Mouse (Mus musculus) ES-E14 (cell line): ENCODE results near the gene Car7. TPM values are rescaled to one million over a fixed set of nuclear protein-coding genes. Genes with fewer than 3 reads are reported as not detected.
A peak's percentile ranks its signal among the peaks of the same experiment; 100 is the strongest.

ENCODE experiments used
- DNase-seq: peaks from one replicate; pipeline ENCODE4 v3.0.0-alpha.2; 2013; ENCODE audit warnings: low read depth, low spot score
- H3K27ac ChIP-seq: 2 replicates; pipeline ENCODE4 v1.5.1; 2012; ENCODE audit warnings: low read depth, mild to moderate bottlenecking, low read length, moderate library complexity, mixed read lengths; ENCODE audit not compliant: poor library complexity, insufficient read depth, severe bottlenecking
- H3K36me3 ChIP-seq: 2 replicates; pipeline ENCODE4 v1.6.1; 2012; ENCODE audit warnings: mild to moderate bottlenecking, low read length, moderate library complexity, mixed read lengths; ENCODE audit not compliant: control insufficient read depth, poor library complexity, insufficient read depth, severe bottlenecking
- H3K4me1 ChIP-seq, 2 experiments: fragments of 150-350 bp in 1 of 2; sonication (generic) in 1 of 2; 2 replicates each; pipeline ENCODE4 v1.6.1; 2012; ENCODE audit warnings: low read length in 2 of 2, mild to moderate bottlenecking in 1 of 2, mixed read lengths in 1 of 2; ENCODE audit not compliant: control insufficient read depth in 2 of 2, insufficient read depth in 2 of 2, poor library complexity in 1 of 2
- H3K4me3 ChIP-seq, 2 experiments: fragments of 150-350 bp in 1 of 2; sonication (generic) in 1 of 2; 2 replicates each; pipeline ENCODE4 v1.5.1; 2012; ENCODE audit warnings: low read length in 2 of 2, low read depth in 1 of 2, mild to moderate bottlenecking in 1 of 2, mixed read lengths in 1 of 2; ENCODE audit not compliant: insufficient read depth in 1 of 2, poor library complexity in 1 of 2, severe bottlenecking in 1 of 2
- H3K9ac ChIP-seq: 2 replicates; pipeline ENCODE4 v1.6.1; 2012; ENCODE audit warnings: low read depth, mild to moderate bottlenecking, low read length, mixed read lengths; ENCODE audit not compliant: poor library complexity, insufficient read depth, severe bottlenecking
- H3K9me3 ChIP-seq: fragments of 150-350 bp; sonication (generic); 2 replicates; pipeline ENCODE4 v1.6.1; 2012; ENCODE audit warnings: low read depth, mild to moderate bottlenecking, low read length; ENCODE audit not compliant: control insufficient read depth, insufficient read depth
- CHD2 ChIP-seq: IDR thresholded peaks from 2 replicates; pipeline ENCODE4 v1.6.1; 2014; ENCODE audit warnings: mild to moderate bottlenecking, low read depth, low read length, inconsistent platforms
- HCFC1 ChIP-seq: IDR thresholded peaks from 2 replicates; pipeline ENCODE4 v1.6.1; 2012; ENCODE audit warnings: low read length, inconsistent platforms, borderline replicate concordance; ENCODE audit not compliant: insufficient read depth
- MAFK ChIP-seq: IDR thresholded peaks from 2 replicates; pipeline ENCODE4 v1.6.1; 2014; ENCODE audit warnings: mild to moderate bottlenecking, low read depth, low read length, inconsistent platforms; ENCODE audit not compliant: insufficient read depth
- ZC3H11A ChIP-seq: IDR thresholded peaks from 2 replicates; pipeline ENCODE4 v1.6.1; 2012; ENCODE audit warnings: low read depth, mild to moderate bottlenecking, inconsistent platforms, low read length, borderline replicate concordance
- ZNF384 ChIP-seq: IDR thresholded peaks from 2 replicates; pipeline ENCODE4 v1.6.1; 2012; ENCODE audit warnings: low read depth, low read length, inconsistent platforms
- in situ Hi-C, 2 experiments: fragments of 600-800 bp; cut with MboI; formaldehyde crosslinking; loops; one replicate each; pipeline ENCODE4 v1.15.1; 2025; ENCODE audit warnings: low sequenced_read_pairs in 2 of 2, inconsistent platforms in 1 of 2; ENCODE audit not compliant: unreplicated experiment in 2 of 2
- total RNA-seq: library from RNA; depleted of rRNA; stranded (reverse); fragments of 300-350 nt; gene quantifications from 2 replicates; pipeline ENCODE4 v1.2.3, GENCODE M21; 2012

Car7 gene
- total RNA-seq, 1 experiment = 1.1 TPM

DNA sequence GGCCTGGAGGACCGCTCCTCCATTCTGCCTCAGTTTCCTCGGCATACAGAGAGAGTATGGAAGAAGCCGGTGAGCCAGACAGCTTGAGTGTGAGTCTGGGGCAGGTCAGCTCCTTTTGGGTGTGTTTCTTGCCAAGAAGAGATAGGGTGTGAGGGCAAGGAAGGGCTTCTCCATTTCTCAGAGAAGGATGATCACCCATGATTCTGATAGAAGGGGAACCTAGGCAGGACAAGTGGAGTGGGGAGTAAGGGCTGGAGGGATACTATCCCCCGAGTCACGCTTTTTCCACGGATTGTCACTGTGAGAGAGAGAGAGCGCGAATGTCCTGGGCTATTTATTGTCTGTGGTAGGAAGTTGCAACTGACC, 7.0 kb downstream of the Car7 start:
- no peaks in the 10 kb centered on the region for H3K4me1 ChIP-seq
- no peak overlapping the region for H3K9ac ChIP-seq
- in situ Hi-C loops = no loop called here
- no peaks in the 10 kb centered on the region for H3K9me3 ChIP-seq
- peak overlapping the region; percentile 73 to 80 for H3K4me3 ChIP-seq
- H3K36me3 ChIP-seq = no peaks in the 10 kb centered on the region
- no peak for DNase-seq
- TF ChIP-seq HCFC1 (no peak), ZC3H11A (no peak), CHD2 (no peak), ZNF384 (no peak), MAFK (no peak)
- H3K27ac ChIP-seq = no peak overlapping the region

DNA sequence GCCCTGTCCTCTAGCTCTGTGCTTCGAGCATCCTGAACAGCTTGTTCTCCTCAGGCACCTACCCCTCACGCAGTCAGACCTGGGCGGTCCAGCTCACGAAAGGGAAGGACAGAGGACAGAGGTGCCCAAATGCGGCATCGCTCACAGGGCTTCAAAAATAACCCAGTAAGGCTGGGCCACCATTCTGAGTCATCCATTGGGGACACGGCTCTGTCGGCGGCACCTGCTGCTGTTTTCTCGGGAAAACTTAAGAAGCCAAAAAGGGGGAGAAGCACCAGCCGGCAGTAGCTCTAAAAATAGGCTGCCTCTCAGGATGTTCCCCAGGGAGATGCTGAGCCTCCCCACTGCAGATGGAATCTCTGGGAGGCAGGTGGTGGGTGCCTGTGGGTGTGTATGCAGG, 7.7 kb downstream of the Car7 start:
- TF ChIP-seq ZNF384 = no peak
- no peak for TF ChIP-seq MAFK
- TF ChIP-seq ZC3H11A = no peak
- no peak for TF ChIP-seq CHD2
- TF ChIP-seq HCFC1 = no peak
- no peaks in the 10 kb centered on the region for H3K36me3 ChIP-seq
- no peak overlapping the region for H3K27ac ChIP-seq
- H3K9ac ChIP-seq = no peak overlapping the region
- no peak overlapping the region for H3K4me3 ChIP-seq
- DNase-seq = no peak
- in situ Hi-C loops = no loop called here
- H3K4me1 ChIP-seq = no peaks in the 10 kb centered on the region
- H3K9me3 ChIP-seq = no peaks in the 10 kb centered on the region

DNA sequence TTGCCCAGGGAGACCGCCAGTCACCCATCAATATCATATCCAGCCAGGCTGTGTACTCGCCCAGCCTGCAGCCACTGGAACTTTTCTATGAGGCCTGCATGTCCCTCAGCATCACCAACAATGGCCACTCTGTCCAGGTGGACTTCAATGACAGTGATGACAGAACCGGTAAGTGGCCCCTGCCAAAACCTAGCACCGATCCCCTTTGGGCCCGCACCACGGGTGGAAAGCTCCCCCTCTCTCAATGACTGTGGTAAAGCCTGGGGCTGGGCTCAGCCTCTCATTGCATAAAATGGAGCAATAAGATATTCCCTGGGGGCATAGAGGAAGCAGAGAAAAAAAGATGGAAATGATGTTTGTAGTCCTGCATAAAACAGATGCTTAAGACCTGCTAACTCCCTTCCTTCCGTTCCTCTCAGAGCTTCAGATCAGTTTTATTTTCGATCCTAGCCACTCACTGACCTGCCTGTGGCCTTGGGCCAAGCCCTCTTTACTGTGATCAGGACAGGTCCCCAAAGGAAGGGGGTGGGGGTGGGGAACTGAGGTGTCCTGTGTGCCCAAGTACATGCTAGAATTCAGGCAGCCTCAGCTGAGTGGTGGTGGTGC, 9.1 kb downstream of the Car7 start:
- H3K9me3 ChIP-seq = no peaks in the 10 kb centered on the region
- no peak overlapping the region for H3K27ac ChIP-seq
- in situ Hi-C loops = no loop called here
- TF ChIP-seq HCFC1 (no peak), CHD2 (no peak), ZNF384 (no peak), ZC3H11A (no peak), MAFK (no peak)
- no peak overlapping the region for H3K4me3 ChIP-seq
- DNase-seq = no peak
- no peaks in the 10 kb centered on the region for H3K4me1 ChIP-seq
- H3K9ac ChIP-seq = no peak overlapping the region
- no peaks in the 10 kb centered on the region for H3K36me3 ChIP-seq

DNA sequence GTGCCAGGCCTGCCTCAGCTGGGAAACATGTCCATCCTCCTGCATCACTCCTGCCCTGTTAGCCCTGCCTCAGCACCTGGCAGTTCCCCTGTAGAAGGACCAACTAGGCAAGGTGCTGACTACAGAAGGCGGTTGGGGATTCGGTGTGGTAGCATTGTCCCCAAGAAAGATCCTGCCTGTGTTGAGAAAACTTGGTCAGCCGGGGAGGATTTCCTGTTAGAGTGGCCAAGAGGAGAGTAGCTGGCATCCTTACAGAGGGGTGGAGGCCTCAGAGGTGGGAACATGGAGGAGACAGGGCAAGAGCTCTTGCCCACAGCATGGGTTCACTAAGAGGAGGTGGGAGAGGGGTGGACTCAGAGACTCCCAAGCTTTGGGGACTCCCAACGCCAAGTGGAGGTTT, 20.7 kb downstream of the Car7 start:
- Histone ChIP-seq H3K4me3 (no peak overlapping the region), H3K9me3 (no peaks in the 10 kb centered on the region), H3K27ac (no peak overlapping the region), H3K9ac (no peak overlapping the region), H3K4me1 (no peaks in the 10 kb centered on the region), H3K36me3 (no peaks in the 10 kb centered on the region)
- in situ Hi-C loops = no loop called here
- DNase-seq = no peak
- TF ChIP-seq MAFK = no peak
- TF ChIP-seq HCFC1 = no peak
- no peak for TF ChIP-seq ZNF384
- no peak for TF ChIP-seq CHD2
- no peak for TF ChIP-seq ZC3H11A

DNA sequence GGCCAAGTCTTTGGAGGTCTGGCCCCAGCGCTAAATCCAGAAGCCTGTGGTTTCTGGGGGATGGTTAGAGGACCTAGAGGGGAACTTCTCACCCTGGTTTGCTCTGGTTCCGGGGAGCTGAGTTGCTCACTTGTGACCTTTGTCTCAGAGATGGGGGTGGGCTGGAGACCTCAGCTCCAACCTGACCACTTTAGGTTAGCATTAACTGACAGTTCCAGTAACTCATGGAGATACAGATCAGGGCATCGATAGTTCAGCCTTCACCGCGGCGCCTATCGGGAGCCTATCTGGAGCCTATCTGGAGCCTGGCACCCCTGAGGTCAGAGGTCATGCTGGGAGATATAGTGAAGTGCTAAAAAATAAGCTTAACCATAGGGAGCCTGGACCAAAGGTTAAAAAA, 22.7 kb downstream of the Car7 start:
- Histone ChIP-seq H3K36me3 (no peaks in the 10 kb centered on the region), H3K9me3 (no peaks in the 10 kb centered on the region), H3K4me1 (no peaks in the 10 kb centered on the region), H3K9ac (no peak overlapping the region), H3K4me3 (no peak overlapping the region), H3K27ac (no peak overlapping the region)
- in situ Hi-C loops = no loop called here
- TF ChIP-seq MAFK = no peak
- TF ChIP-seq ZC3H11A = no peak
- TF ChIP-seq CHD2 = no peak
- no peak for TF ChIP-seq HCFC1
- TF ChIP-seq ZNF384 = no peak
- DNase-seq = no peak
